Mouse (Mus musculus): ENCODE results near the gene Rock2. TPM values are rescaled to one million over a fixed set of nuclear protein-coding genes. Genes with fewer than 3 reads are reported as not detected.

Gene Rock2
- polyA plus RNA-seq, 1 experiment from 2014 or later = 14.4 TPM

DNA sequence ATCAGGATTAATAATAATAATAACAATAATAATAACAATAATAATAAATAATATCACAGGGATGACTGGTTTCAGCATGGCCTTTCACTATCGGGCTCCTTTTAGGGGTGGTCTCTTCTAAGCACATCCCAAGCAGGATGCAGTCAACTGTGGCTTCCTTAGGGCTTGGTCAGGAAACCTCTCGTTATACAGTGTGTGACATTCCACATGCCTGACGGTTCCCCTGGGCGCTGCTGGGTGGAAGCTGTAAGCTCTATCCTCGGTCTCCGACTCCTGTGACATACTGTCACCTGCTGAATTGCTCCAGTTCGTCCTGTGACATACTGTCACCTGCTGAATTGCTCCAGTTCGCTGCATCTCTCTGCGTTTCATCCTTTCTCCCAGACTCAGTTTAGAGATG lies 141.8 kb downstream of the Rock2 start:
- WGBS = 68% methylated on average over 9 of the region's 9 CpGs
- Histone ChIP-seq H3K4me1 (ENCODE audit: control insufficient read depth, insufficient read depth, low read length) (no peaks in the 10 kb centered on the region), H3K36me3 (ENCODE audit: control insufficient read depth, insufficient read depth, low read length) (no peaks in the 10 kb centered on the region), H3K27me3 (ENCODE audit: control insufficient read depth, insufficient read depth, low read length) (no peaks in the 10 kb centered on the region), H3K27ac (ENCODE audit: low read depth, low read length) (no peak overlapping the region), H3K9ac (ENCODE audit: low read length) (no peak overlapping the region), H3K4me2 (no peak overlapping the region), H3K4me3 (ENCODE audit: low read depth, low read length) (no peak overlapping the region), H3K9me3 (ENCODE audit: control insufficient read depth, low read length) (no peaks in the 10 kb centered on the region)
- ATAC-seq (ENCODE audit: low FRiP score) (no peak), DNase-seq (ENCODE audit: low spot score, missing footprints) (peak; percentile 75)

DNA sequence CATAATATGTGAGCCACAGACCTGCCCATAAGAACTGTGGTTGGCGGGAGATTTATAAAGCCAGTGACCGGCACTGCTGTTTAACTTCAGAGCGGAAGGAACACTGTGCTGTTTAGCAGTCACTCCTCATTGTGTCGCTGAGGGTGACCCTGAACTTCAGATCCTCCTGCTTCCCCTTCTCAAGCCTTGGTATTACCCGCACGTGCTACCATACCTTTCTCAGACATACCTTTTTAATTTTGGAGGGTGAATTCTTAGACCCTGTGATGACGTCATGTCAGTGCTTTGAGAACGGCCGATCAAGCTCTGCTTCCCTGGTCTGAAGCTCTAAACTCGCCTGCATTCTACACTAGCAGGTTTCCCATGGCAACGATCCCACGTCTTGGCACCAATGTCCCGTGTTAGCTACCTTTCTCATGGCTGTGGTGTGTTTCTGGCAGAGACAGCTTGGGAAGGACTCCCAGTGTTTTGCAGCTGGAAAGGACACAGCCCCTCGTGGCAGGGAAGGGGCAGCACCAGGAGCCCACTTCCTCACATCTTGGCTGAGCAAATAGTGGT lies 142.4 kb downstream of the Rock2 start:
- no peak overlapping the region for H3K4me3 ChIP-seq (ENCODE audit: low read depth, low read length)
- H3K9me3 ChIP-seq (ENCODE audit: control insufficient read depth, low read length) = no peaks in the 10 kb centered on the region
- no peaks in the 10 kb centered on the region for H3K4me1 ChIP-seq (ENCODE audit: control insufficient read depth, insufficient read depth, low read length)
- ATAC-seq (ENCODE audit: low FRiP score) (no peak), DNase-seq (ENCODE audit: low spot score, missing footprints) (peak; percentile 59)
- H3K4me2 ChIP-seq = no peak overlapping the region
- H3K27me3 ChIP-seq (ENCODE audit: control insufficient read depth, insufficient read depth, low read length) = no peaks in the 10 kb centered on the region
- H3K27ac ChIP-seq (ENCODE audit: low read depth, low read length) = no peak overlapping the region
- 67% methylated on average over 14 of the region's 14 CpGs for WGBS
- no peak overlapping the region for H3K9ac ChIP-seq (ENCODE audit: low read length)
- H3K36me3 ChIP-seq (ENCODE audit: control insufficient read depth, insufficient read depth, low read length) = no peaks in the 10 kb centered on the region

Other genes starting within 250 kb of the Rock2 start
- gene Ntsr2, start 241.5 kb upstream of the Rock2 start, polyA plus RNA-seq (2014; fragmentation: Nextera tagmentation; extraction: Ambion mirVana) = not detected in 2 replicates
- gene Greb1, start 94.0 kb upstream of the Rock2 start, polyA plus RNA-seq (2014; fragmentation: Nextera tagmentation; extraction: Ambion mirVana) = 11.3 and 15.4 TPM in 2 replicates
- 83.8 and 85.1 TPM in 2 replicates for gene E2f6, start 83.9 kb upstream of the Rock2 start, polyA plus RNA-seq (2014; fragmentation: Nextera tagmentation; extraction: Ambion mirVana)
- 3.0 and 3.1 TPM in 2 replicates for gene Pqlc3, start 105.5 kb downstream of the Rock2 start, polyA plus RNA-seq (2014; fragmentation: Nextera tagmentation; extraction: Ambion mirVana)
- gene 2410004P03Rik, start 116.8 kb downstream of the Rock2 start, polyA plus RNA-seq (2014; fragmentation: Nextera tagmentation; extraction: Ambion mirVana) = 0.57 and 1.0 TPM in 2 replicates

Measured in midbrain, embryonic 11.5 days (tissue).